Mouse (Mus musculus) hindbrain, postnatal 0 days (tissue): ENCODE results near the gene Ccnk. TPM values are rescaled to one million over a fixed set of nuclear protein-coding genes. Genes with fewer than 3 reads are reported as not detected.

Source experiments
- ATAC-seq: fragments of 200-750 bp; cut with Nextera tagmentation; 2 replicates; pipeline ENCODE4 v1.8.0; 2017; ENCODE audit warnings: mild to moderate bottlenecking, moderate TSS enrichment, moderate library complexity
- DNase-seq: peaks from one replicate; pipeline ENCODE4 v3.0.0-alpha.2; 2015; ENCODE audit warnings: low spot score
- H3K27ac ChIP-seq: fragments of 300-500 bp; sonication (generic); 2 replicates; pipeline ENCODE4 v1.5.1; 2014; ENCODE audit warnings: mild to moderate bottlenecking
- H3K27me3 ChIP-seq: fragments of 300-500 bp; sonication (generic); 2 replicates; pipeline ENCODE4 v1.6.1; 2014; ENCODE audit warnings: low read length, mixed read lengths; ENCODE audit not compliant: insufficient read depth
- H3K36me3 ChIP-seq: fragments of 300-500 bp; sonication (generic); 2 replicates; pipeline ENCODE4 v1.6.1; 2014; ENCODE audit warnings: low read length, mixed read lengths; ENCODE audit not compliant: insufficient read depth
- H3K4me1 ChIP-seq: fragments of 300-500 bp; sonication (generic); 2 replicates; pipeline ENCODE4 v1.6.1; 2014; ENCODE audit warnings: antibody characterized with exemption, low read length, mixed read lengths; ENCODE audit not compliant: insufficient read depth
- H3K4me2 ChIP-seq: fragments of 300-500 bp; sonication (generic); 2 replicates; pipeline ENCODE4 v1.6.1; 2014; ENCODE audit warnings: low read depth, mild to moderate bottlenecking, low read length, moderate library complexity, mixed read lengths
- H3K4me3 ChIP-seq: fragments of 300-500 bp; sonication (generic); 2 replicates; pipeline ENCODE4 v1.5.1; 2014; ENCODE audit warnings: low read length
- H3K9ac ChIP-seq: fragments of 300-500 bp; sonication (generic); replicated peaks from 2 replicates; pipeline ENCODE4 v1.6.1; 2014; ENCODE audit warnings: mild to moderate bottlenecking, low read length, moderate library complexity, mixed read lengths
- H3K9me3 ChIP-seq: fragments of 300-500 bp; sonication (generic); 2 replicates; pipeline ENCODE4 v1.6.1; 2016; ENCODE audit warnings: low read length, mixed read lengths
- CTCF ChIP-seq: IDR thresholded peaks from 2 replicates; pipeline ENCODE4 v1.5.1; 2016; ENCODE audit warnings: antibody characterized with exemption, control low read depth, low read depth
- WGBS: fragments of 180-500 bp; shearing (Covaris S2); extraction: QIAGEN DNeasy Blood & Tissue Kit; methylation state at CpG from one replicate; pipeline ENCODE4 v1.1.7; 2014; 5-methylcytosine and 5-hydroxymethylcytosine counted together
- polyA plus RNA-seq: library from polyadenylated mRNA; unstranded; fragments of >200 nt; fragmentation: Nextera tagmentation; extraction: Ambion mirVana; gene quantifications from 2 replicates; pipeline ENCODE4 v1.2.1, GENCODE M21; 2015
- total RNA-seq: library from RNA; depleted of rRNA; stranded (reverse); fragments of >200 nt; gene quantifications from 2 replicates; pipeline ENCODE4 v1.2.3, GENCODE M21; 2014; rRNA removed

Ccnk gene
- total RNA-seq = 8.0 and 10.7 TPM in 2 replicates
- 2.3 and 2.8 TPM in 2 replicates for polyA plus RNA-seq

DNA sequence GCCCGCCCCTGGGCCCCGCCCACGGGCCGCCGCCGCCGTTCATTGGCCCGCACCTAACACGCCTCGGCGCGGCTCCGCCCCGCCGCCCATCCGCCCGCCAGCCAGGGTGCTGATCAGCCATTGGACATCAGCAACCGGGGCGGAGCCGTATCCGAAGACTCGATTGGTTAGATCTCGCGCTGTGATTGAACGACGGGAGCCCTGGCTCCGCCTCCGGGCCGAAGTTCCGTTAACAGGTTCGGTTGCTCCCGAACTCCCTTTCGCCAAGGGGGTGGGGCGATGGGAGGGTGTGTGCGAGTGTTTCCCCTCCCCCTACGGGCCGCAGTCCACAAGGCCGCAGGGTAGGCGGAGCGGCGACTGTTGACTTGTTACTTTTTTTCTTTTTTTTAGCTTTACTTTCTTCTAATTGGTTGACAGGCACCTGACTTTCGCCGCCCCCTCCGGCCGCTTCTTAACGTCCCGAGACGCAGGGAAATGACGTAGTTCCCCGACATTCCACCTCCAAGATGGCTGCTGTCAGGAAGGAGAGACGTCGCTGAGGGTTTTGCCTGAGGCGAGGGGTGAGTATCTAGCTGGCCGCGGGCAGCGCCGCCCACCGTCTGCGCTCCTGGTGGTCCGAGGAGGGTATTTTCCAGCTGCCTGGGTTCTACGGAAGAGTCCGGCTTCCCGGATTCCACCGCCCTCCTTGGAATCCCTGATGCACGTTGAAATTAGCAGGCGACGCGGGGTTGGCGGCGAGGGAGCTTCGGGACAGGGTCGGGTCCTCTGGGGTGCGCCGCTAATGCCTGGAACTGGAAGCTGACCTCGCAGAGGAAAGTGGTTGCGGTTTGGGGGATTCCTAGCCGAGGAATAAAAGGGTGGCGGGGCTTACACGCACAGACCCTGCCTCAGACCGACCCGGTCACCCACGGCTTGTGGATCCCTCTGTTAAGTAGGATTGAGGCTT is at the start of gene Ccnk:
TSS of gene Ccnk (plus strand) at position 259 of the 946 bp plus-strand sequence.
- peaks cover 15% of the 10 kb centered on the region for H3K4me1 ChIP-seq

DNA sequence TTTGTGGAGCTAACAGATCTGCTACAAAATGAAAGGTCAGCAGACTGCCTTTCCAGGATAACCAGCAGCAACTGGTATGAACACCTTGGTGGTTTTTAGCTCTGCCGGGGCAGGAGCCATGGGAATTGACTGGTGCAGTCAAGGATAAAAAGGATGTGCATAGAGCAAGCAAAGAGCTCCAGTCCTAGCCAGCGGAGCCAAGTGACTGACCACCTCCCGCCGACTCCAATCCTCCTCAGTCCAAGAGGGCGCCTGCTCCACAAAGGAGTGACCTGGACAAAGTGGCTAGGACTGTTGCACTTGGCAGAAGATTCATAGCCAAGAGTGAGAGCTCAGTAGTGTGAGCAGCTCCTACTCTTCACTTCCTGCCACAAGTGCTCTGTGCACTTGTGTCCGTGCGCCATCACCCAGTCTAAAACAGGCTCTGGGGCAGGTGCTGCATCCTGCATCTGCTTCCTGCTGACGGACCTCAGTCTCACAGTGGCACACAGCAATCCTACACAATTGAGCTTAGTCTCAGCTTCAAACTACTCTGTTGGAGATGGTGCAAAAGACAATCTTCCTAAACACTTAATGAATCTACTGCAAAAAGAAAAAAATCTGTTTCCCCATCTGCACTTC is 46.8 kb upstream of the Ccnk start:
- no peak overlapping the region for H3K27ac ChIP-seq
- no peak for DNase-seq
- no peaks in the 10 kb centered on the region for H3K9me3 ChIP-seq
- 79% methylated on average over 8 of the region's 8 CpGs for WGBS
- no peak overlapping the region for H3K9ac ChIP-seq
- no peak overlapping the region for H3K4me3 ChIP-seq
- no peak overlapping the region for H3K4me2 ChIP-seq
- no peak for ATAC-seq
- no peaks in the 10 kb centered on the region for H3K4me1 ChIP-seq
- TF ChIP-seq CTCF = no peak
- H3K36me3 ChIP-seq = peaks cover 4% of the 10 kb centered on the region; the same call in 1 of the 2 replicates
- no peaks in the 10 kb centered on the region for H3K27me3 ChIP-seq

More for the DNA sequence above, at the start of gene Ccnk:
- TF ChIP-seq CTCF = peak; percentile 53
- peak within 1 kb of the TSS; percentile 99 for H3K4me3 ChIP-seq
- H3K9me3 ChIP-seq = no peaks in the 10 kb centered on the region
- peak within 1 kb of the TSS; percentile 95 for H3K9ac ChIP-seq
- ATAC-seq (peak; percentile 99), DNase-seq (peak; percentile 100)
- H3K36me3 ChIP-seq = peaks cover 8% of the 10 kb centered on the region; the same call in 1 of the 2 replicates
- peak within 1 kb of the TSS; percentile 99 for H3K4me2 ChIP-seq
- H3K27me3 ChIP-seq = no peaks in the 10 kb centered on the region
- peak within 1 kb of the TSS; percentile 92 for H3K27ac ChIP-seq
- WGBS = under 1% methylated on average over 80 of the region's 82 CpGs

DNA sequence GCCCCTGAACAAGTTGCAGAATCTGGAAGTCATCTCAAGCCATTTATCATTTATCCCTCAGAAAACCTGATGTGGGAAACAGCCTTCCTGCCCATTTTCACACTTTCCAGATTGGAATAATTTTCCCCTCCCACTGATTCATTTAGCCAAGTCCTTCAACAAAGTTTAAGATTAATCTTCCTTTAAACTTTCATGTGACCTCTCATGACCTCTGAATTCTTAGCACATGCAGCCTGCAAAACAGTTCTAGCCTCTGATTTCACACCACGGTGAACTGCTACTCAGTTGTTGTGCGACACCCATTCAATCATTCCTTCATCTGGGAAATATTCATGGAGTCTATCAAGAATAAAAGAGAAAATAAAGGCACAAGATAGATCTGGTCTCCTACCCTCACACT is 46.2 kb upstream of the Ccnk start:
- 66% methylated on average over 2 of the region's 2 CpGs for WGBS
- ATAC-seq (no peak), DNase-seq (no peak)
- Histone ChIP-seq H3K9me3 (no peaks in the 10 kb centered on the region), H3K36me3 (peaks cover 4% of the 10 kb centered on the region; the same call in 1 of the 2 replicates), H3K4me3 (no peak overlapping the region), H3K4me1 (no peaks in the 10 kb centered on the region), H3K9ac (no peak overlapping the region), H3K27me3 (no peaks in the 10 kb centered on the region), H3K27ac (no peak overlapping the region), H3K4me2 (no peak overlapping the region)
- TF ChIP-seq CTCF = no peak

DNA sequence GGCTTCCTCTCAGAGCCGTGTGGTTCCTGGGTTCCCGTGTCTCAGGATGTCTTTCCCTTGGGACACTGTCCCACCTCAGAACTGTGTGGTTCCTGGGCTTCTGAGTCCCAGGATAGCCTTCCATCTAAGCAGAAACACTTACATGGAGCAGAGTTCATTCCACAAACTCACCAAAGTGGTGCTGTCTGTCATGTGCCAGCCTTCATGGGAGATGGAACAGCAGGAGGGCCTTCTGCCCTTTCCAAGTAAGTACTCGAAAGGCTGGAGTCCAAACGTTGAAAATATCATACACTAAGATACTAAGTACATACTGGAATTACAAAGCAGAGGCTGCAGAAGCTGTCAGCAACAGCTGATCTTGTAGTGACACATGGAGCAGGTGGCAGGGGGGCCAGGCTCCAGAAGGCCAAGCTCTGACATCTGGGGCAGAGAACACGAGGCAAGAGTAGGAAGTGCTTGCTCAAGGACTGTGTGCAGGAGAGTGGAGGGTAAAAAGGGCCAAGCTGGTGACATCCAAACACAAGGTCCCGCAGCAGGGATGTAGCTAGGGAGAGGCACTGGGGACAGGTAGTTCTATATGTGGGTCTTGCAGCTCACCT is 43.7 kb upstream of the Ccnk start:
- no peaks in the 10 kb centered on the region for H3K27me3 ChIP-seq
- H3K27ac ChIP-seq = no peak overlapping the region
- no peak for ATAC-seq
- 69% methylated on average over 6 of the region's 6 CpGs for WGBS
- no peak overlapping the region for H3K9ac ChIP-seq
- no peak overlapping the region for H3K4me3 ChIP-seq
- no peaks in the 10 kb centered on the region for H3K4me1 ChIP-seq
- no peak for DNase-seq
- no peaks in the 10 kb centered on the region for H3K9me3 ChIP-seq
- H3K4me2 ChIP-seq = no peak overlapping the region
- H3K36me3 ChIP-seq = peaks cover 3% of the 10 kb centered on the region; the same call in 1 of the 2 replicates
- TF ChIP-seq CTCF = no peak

DNA sequence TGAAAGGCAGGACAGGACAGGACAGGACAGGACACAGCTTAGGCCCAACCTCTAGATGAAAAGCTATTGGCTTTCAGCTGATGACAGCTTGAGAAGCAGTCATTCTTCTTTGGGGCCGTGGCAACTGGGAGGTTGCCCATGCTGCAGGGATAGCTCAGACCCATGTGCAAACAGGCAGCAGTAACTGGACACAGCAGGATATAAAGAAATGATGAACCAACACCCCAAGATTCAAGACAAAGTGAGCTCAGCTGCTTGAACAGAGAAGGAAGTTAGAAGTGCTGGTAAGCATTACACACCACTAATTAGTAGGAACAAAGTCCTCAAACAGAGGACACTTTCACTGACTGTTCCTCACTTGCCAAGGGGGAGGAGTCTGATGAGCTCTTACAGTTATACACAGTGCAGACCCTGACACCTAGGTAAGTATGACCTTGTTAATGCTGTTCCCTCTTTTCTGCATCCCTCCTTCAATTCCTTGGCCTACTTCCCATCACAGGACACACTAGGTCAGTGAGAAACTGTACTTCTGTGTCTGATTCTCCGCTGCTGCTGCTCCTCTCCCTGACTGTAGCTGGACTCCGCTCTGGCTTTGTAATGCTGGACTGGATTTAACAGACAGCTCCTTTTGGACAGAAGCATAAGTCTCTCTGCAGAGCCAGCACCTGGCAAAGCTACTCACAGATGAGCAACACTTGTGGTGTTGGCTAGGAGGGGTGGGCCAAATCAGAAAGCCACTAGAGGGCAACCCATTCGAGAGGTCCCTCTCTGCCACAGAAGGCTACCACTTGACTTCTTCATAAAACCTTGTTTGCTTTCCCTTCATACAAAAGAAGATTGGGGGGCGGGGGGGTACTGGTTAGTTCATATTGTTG is 35.5 kb upstream of the Ccnk start:
- DNase-seq = no peak
- H3K4me3 ChIP-seq = no peak overlapping the region
- peak; percentile 45; the same call in 1 of the 2 replicates for ATAC-seq
- H3K36me3 ChIP-seq = peaks cover 9% of the 10 kb centered on the region; the same call in 1 of the 2 replicates
- H3K4me2 ChIP-seq = no peak overlapping the region
- no peaks in the 10 kb centered on the region for H3K4me1 ChIP-seq
- no peaks in the 10 kb centered on the region for H3K27me3 ChIP-seq
- H3K9me3 ChIP-seq = no peaks in the 10 kb centered on the region
- H3K9ac ChIP-seq = no peak overlapping the region
- WGBS = 76% methylated on average over 5 of the region's 5 CpGs
- H3K27ac ChIP-seq = no peak overlapping the region
- no peak for TF ChIP-seq CTCF

DNA sequence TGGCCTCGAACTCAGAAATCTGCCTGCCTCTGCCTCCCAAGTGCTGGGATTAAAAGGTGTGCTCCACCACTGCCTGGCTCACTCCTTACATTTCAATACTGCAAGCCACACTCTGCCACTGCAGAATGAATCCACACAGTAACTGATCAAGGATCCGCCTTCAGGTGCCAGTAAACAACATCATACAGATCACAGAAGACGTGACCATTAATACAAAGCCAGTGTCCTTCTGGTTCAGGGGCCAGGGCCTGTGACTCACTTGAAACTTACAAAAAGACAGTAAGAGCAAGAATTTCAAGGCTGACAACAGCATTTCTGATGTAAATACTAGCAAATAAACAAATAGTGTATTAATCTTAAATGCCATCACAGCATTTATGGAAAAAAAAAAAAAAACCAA is 34.2 kb upstream of the Ccnk start:
- H3K27me3 ChIP-seq = no peaks in the 10 kb centered on the region
- DNase-seq = no peak
- peaks cover 11% of the 10 kb centered on the region; the same call in 1 of the 2 replicates for H3K36me3 ChIP-seq
- WGBS = 93% methylated on average over 3 of the region's 3 CpGs
- no peak overlapping the region for H3K4me2 ChIP-seq
- no peak for ATAC-seq
- no peaks in the 10 kb centered on the region for H3K4me1 ChIP-seq
- no peak for TF ChIP-seq CTCF
- no peaks in the 10 kb centered on the region for H3K9me3 ChIP-seq
- no peak overlapping the region for H3K27ac ChIP-seq
- H3K4me3 ChIP-seq = no peak overlapping the region
- H3K9ac ChIP-seq = no peak overlapping the region
